Mouse (Mus musculus) liver, embryonic 14.5 days (tissue): ENCODE data around the gene Frmpd4. TPM values are rescaled to one million over a fixed set of nuclear protein-coding genes. Genes with fewer than 3 reads are reported as not detected.

Source experiments
- ATAC-seq: fragments of 200-750 bp; cut with Nextera tagmentation; 2 replicates; pipeline ENCODE4 v1.8.0; 2017; ENCODE audit warnings: moderate number of reproducible peaks, mild to moderate bottlenecking, moderate library complexity; ENCODE audit not compliant: insufficient read depth
- DNase-seq, 3 experiments: peaks; one replicate each; pipeline ENCODE4 v3.0.0-alpha.2; 2012 to 2013; ENCODE audit warnings: low read depth in 3 of 3, low spot score in 3 of 3
- H3K27ac ChIP-seq: fragments of 300-500 bp; sonication (generic); 2 replicates; pipeline ENCODE4 v1.5.1; 2014; ENCODE audit warnings: moderate library complexity, mild to moderate bottlenecking, control low read depth, inconsistent platforms
- H3K27me3 ChIP-seq: fragments of 300-500 bp; sonication (generic); 2 replicates; pipeline ENCODE4 v1.6.1; 2014; ENCODE audit warnings: mild to moderate bottlenecking, low read length, moderate library complexity; ENCODE audit not compliant: control insufficient read depth, insufficient read depth
- H3K36me3 ChIP-seq: fragments of 300-500 bp; sonication (generic); replicated peaks from 2 replicates; pipeline ENCODE4 v1.6.1; 2014; ENCODE audit warnings: low read depth; ENCODE audit not compliant: control insufficient read depth, insufficient read depth
- H3K4me1 ChIP-seq, 2 experiments: fragments of 200-500 bp in 1 of 2; fragments of 300-500 bp in 1 of 2; sonication (generic) in 1 of 2; replicated peaks; 2 replicates each; pipeline ENCODE4 v1.6.1; 2012 to 2014; ENCODE audit warnings: antibody characterized with exemption in 1 of 2, inconsistent platforms in 1 of 2, low read length in 1 of 2; ENCODE audit not compliant: control insufficient read depth in 2 of 2, insufficient read depth in 2 of 2
- H3K4me2 ChIP-seq: fragments of 300-500 bp; sonication (generic); 2 replicates; pipeline ENCODE4 v1.6.1; 2014; ENCODE audit warnings: low read depth, mild to moderate bottlenecking, control low read depth, moderate library complexity
- H3K4me3 ChIP-seq, 2 experiments: fragments of 200-500 bp in 1 of 2; fragments of 300-500 bp in 1 of 2; sonication (generic) in 1 of 2; 2 replicates each; pipeline ENCODE4 v1.5.1; 2012 to 2014; ENCODE audit warnings: low read depth in 2 of 2, low read length in 2 of 2, mild to moderate bottlenecking in 2 of 2, control low read depth in 1 of 2, inconsistent platforms in 1 of 2, moderate library complexity in 1 of 2; ENCODE audit not compliant: insufficient read depth in 1 of 2
- H3K9ac ChIP-seq: fragments of 300-500 bp; sonication (generic); replicated peaks from 2 replicates; pipeline ENCODE4 v1.6.1; 2014; ENCODE audit warnings: mild to moderate bottlenecking, control low read depth, moderate library complexity
- H3K9me3 ChIP-seq: fragments of 300-500 bp; sonication (generic); 2 replicates; pipeline ENCODE4 v1.6.1; 2016; ENCODE audit warnings: low read length, mixed read lengths; ENCODE audit not compliant: control insufficient read depth
- CTCF ChIP-seq: IDR thresholded peaks from 2 replicates; pipeline ENCODE4 v1.5.1; 2016; ENCODE audit warnings: antibody characterized with exemption, low read depth, control low read depth
- EP300 ChIP-seq: IDR thresholded peaks from 2 replicates; pipeline ENCODE4 v1.6.1; 2016; ENCODE audit warnings: antibody characterized with exemption, low read depth
- WGBS: fragments of 180-500 bp; shearing (Covaris S2); extraction: QIAGEN DNeasy Blood & Tissue Kit; methylation state at CpG from one replicate; pipeline ENCODE4 v1.1.7; 2014; ENCODE audit not compliant: insufficient replicate concordance; 5-methylcytosine and 5-hydroxymethylcytosine counted together
- polyA plus RNA-seq, 2 experiments: library from polyadenylated mRNA; depleted of rRNA in 1 of 2; stranded (reverse) in 1 of 2; unstranded in 1 of 2; fragments of >200 nt; fragmentation: Nextera tagmentation in 1 of 2; extraction: Ambion mirVana in 1 of 2; gene quantifications; 2 replicates each; pipeline versions ENCODE4 v1.2.1 to v1.2.3; 2012 to 2014

Gene Frmpd4
- polyA plus RNA-seq, 2 experiments, result under 0.01 TPM; not detected in 1

- Histone ChIP-seq H3K9ac (no peak overlapping the region), H3K4me3 (no peak overlapping the region), H3K4me2 (no peak overlapping the region), H3K9me3 (no peaks in the 10 kb centered on the region), H3K36me3 (no peaks in the 10 kb centered on the region), H3K27ac (no peak overlapping the region), H3K27me3 (no peaks in the 10 kb centered on the region), H3K4me1 (no peaks in the 10 kb centered on the region)
- WGBS, result 60% methylated on average over 2 of the region's 2 CpGs
- TF ChIP-seq EP300, result no peak
- TF ChIP-seq CTCF, result no peak
- ATAC-seq (no peak), DNase-seq (no peak)
Observed at GRCm38 (mm10) chrX:167951207-167951606, 625.8 kb downstream of the Frmpd4 start.

- DNase-seq (no peak), ATAC-seq (no peak)
- Histone ChIP-seq H3K9me3 (no peaks in the 10 kb centered on the region), H3K4me2 (no peak overlapping the region), H3K4me3 (no peak overlapping the region), H3K27me3 (no peaks in the 10 kb centered on the region), H3K4me1 (no peaks in the 10 kb centered on the region), H3K36me3 (no peaks in the 10 kb centered on the region), H3K27ac (no peak overlapping the region), H3K9ac (no peak overlapping the region)
- no peak for TF ChIP-seq EP300
- no peak for TF ChIP-seq CTCF
Observed at GRCm38 (mm10) chrX:167909483-167909882, 667.5 kb downstream of the Frmpd4 start.

- TF ChIP-seq EP300 (no peak), CTCF (no peak)
- no peaks in the 10 kb centered on the region for H3K9me3 ChIP-seq
Observed at GRCm38 (mm10) chrX:167901046-167901445, 676.0 kb downstream of the Frmpd4 start.

GRCm38 (mm10) chrX:167854821-167855220 lies 722.2 kb downstream of the Frmpd4 start:
- 57% methylated on average over 5 of the region's 5 CpGs for WGBS
- no peak overlapping the region for H3K27ac ChIP-seq
- TF ChIP-seq CTCF (no peak), EP300 (no peak)

More at GRCm38 (mm10) chrX:167901046-167901445, 676.0 kb downstream of the Frmpd4 start:
- Histone ChIP-seq H3K27ac (no peak overlapping the region), H3K27me3 (no peaks in the 10 kb centered on the region), H3K4me2 (no peak overlapping the region), H3K4me1 (no peaks in the 10 kb centered on the region), H3K36me3 (no peaks in the 10 kb centered on the region), H3K9ac (no peak overlapping the region), H3K4me3 (no peak overlapping the region)
- no peak for DNase-seq
- ATAC-seq, result no peak
- WGBS, result 67% methylated on average over 3 of the region's 3 CpGs

GRCm38 (mm10) chrX:167832543-167832942 lies 744.5 kb downstream of the Frmpd4 start:
- H3K4me1 ChIP-seq, result no peaks in the 10 kb centered on the region
- DNase-seq (no peak), ATAC-seq (no peak)
- no peaks in the 10 kb centered on the region for H3K36me3 ChIP-seq
- no peak overlapping the region for H3K9ac ChIP-seq
- no peaks in the 10 kb centered on the region for H3K9me3 ChIP-seq
- H3K27ac ChIP-seq, result no peak overlapping the region
- WGBS, result 47% methylated on average over 2 of the region's 2 CpGs
- H3K4me3 ChIP-seq, result no peak overlapping the region
- H3K27me3 ChIP-seq, result no peaks in the 10 kb centered on the region
- no peak overlapping the region for H3K4me2 ChIP-seq
- TF ChIP-seq EP300 (no peak), CTCF (no peak)

More at GRCm38 (mm10) chrX:167854821-167855220, 722.2 kb downstream of the Frmpd4 start:
- no peak overlapping the region for H3K4me2 ChIP-seq
- DNase-seq (no peak), ATAC-seq (no peak)
- no peaks in the 10 kb centered on the region for H3K9me3 ChIP-seq
- no peak overlapping the region for H3K4me3 ChIP-seq
- H3K9ac ChIP-seq, result no peak overlapping the region
- no peaks in the 10 kb centered on the region for H3K27me3 ChIP-seq
- H3K4me1 ChIP-seq, result no peaks in the 10 kb centered on the region
- H3K36me3 ChIP-seq, result no peaks in the 10 kb centered on the region
